Mouse (Mus musculus) brain, embryonic 18.5 days (tissue): Measurements from ENCODE around the gene Sms.

Experiments used
- DNase-seq: peaks from one replicate; pipeline ENCODE4 v3.0.0-alpha.2; 2012; ENCODE audit warnings: low read depth, low spot score

Sms gene

GRCm38 (mm10) chrX:157454430-157454829 is 37.7 kb downstream of the Sms start:
- DNase-seq, result no peak

GRCm38 (mm10) chrX:157449000-157449399 is 43.1 kb downstream of the Sms start:
- DNase-seq, result no peak

DNA sequence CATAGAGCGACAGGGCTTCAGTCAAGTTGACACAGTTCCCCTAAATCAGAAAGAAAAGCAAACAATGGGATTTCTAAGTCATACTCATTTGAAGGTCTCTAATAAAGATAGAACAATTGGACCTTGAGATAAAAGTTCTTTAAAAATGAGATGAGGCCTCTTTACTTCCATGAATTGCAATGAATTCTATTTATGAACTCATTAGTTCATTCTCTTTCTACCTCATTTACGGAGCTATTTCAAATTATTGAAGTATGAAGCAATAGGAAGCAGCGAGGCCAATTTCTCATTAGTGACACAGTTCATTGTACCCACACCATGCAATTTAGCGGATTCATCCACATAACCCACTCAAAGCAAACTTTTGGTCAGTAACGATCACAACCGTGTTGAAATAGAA is 44.7 kb downstream of the Sms start:
- no peak for DNase-seq

DNA sequence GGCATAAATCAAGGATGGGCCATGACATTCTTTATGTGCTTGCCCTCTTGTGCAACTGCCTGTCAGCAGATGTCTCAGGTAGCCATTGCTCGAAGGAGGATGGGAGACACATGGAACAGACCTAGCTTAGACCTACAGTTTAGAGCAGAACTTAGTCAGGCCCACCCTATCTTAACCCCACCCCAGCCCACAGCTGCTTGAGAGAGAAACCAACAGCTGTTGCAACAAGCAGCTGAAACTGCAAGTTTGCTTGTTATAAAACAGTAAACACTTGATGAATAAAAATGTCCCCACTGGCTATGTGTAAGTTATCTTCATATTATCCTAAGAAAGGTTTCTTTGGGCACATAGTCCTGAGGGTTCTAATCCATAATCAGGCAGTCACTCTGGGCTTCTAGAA is 57.3 kb downstream of the Sms start:
- DNase-seq, result no peak

DNA sequence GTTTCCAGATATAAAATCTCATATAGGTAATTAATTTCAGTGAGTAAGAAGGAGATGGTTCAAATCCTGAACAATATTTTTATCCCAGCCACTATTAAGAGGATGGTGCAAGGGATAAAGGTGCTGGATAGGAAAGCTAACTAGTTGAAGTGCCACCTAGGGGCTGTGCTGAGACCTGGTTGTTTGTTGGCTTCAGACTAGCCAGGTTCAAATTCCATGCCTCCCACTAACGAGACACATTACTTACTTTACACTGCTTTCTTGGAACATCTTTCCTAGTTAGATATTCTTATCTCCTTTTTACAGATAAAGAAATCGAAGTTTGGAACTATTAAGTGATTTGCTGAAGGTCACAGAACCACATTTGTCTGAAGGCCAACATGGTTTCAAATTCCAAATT is 72.6 kb downstream of the Sms start:
- DNase-seq, result no peak

- DNase-seq, result no peak
These were observed 76.9 kb downstream of the Sms start, which contains the start of gene Phex for GRCm38 (mm10) chrX:157415212-157415611. Gene Phex (minus strand): TSS chrX:157415312.

- no peak for DNase-seq
These were observed 87.2 kb downstream of the Sms start for GRCm38 (mm10) chrX:157404919-157405318.
